Comparison of ENCODE assay signal across 9 mouse cellular contexts in genomic region chr13:22007121-22007510, GRCm38 (mm10). TPM values are rescaled to one million over a fixed set of nuclear protein-coding genes. Genes with fewer than 3 reads are reported as not detected.
A peak's percentile ranks its signal among the peaks of the same experiment; 100 is the strongest.
DNase-seq lines count a peak whose midpoint lies in the region; ATAC-seq lines count a peak whose summit lies in the region.
"Had no signal": no experiment of that assay in that cellular context is flagged by ENCODE, and none has a peak within 500 bp of the region (broad histone marks: within the 10 kb centered on the region; RNA-seq: fewer than 3 reads in every experiment).

No protein-coding gene starts in this region.

- WGBS in lung, embryonic 15.5 days = 5% methylated on average over 18 of the region's 18 CpGs
- 1% methylated on average over 18 of the region's 18 CpGs for WGBS in forebrain, embryonic 12.5 days
- 3% methylated on average over 18 of the region's 18 CpGs for WGBS in limb, embryonic 13.5 days
- 3% methylated on average over 18 of the region's 18 CpGs for WGBS in neural tube, embryonic 15.5 days

- no peak overlapping the region for H3K9ac ChIP-seq in lung, embryonic 15.5 days
- H3K9ac ChIP-seq in forebrain, embryonic 12.5 days = 0 out of 2 replicates have a peak overlapping the region, but pooled peaks have one; percentile 2
- peak overlapping the region; percentile 27; the same call in 1 of the 2 replicates for H3K9ac ChIP-seq in limb, embryonic 13.5 days
- no peak overlapping the region for H3K9ac ChIP-seq in neural tube, embryonic 15.5 days (replicated peaks)

- no peaks in the 10 kb centered on the region for H3K9me3 ChIP-seq in lung, embryonic 15.5 days
- H3K9me3 ChIP-seq in forebrain, embryonic 12.5 days = no peaks in the 10 kb centered on the region
- H3K9me3 ChIP-seq in limb, embryonic 13.5 days = no peaks in the 10 kb centered on the region
- no peaks in the 10 kb centered on the region for H3K9me3 ChIP-seq in neural tube, embryonic 15.5 days (replicated peaks)

- intact Hi-C loops in left cerebral cortex, postnatal 14 days (cut with DNase I) = no loop called here

- no peak overlapping the region for H3K27ac ChIP-seq in lung, embryonic 15.5 days
- no peak overlapping the region for H3K27ac ChIP-seq in forebrain, embryonic 12.5 days
- H3K27ac ChIP-seq in limb, embryonic 13.5 days = no peak overlapping the region
- H3K27ac ChIP-seq in neural tube, embryonic 15.5 days (replicated peaks) = no peak overlapping the region

- peaks cover 23% of the 10 kb centered on the region for H3K4me1 ChIP-seq in lung, embryonic 15.5 days
- peaks cover 18% of the 10 kb centered on the region for H3K4me1 ChIP-seq in forebrain, embryonic 12.5 days
- H3K4me1 ChIP-seq in limb, embryonic 13.5 days = peaks cover 11% of the 10 kb centered on the region
- H3K4me1 ChIP-seq in neural tube, embryonic 15.5 days = peaks cover 17% of the 10 kb centered on the region

- DNase-seq in lung, adult 18-20 months = no peak
- no peak for DNase-seq in testis, postnatal 14 days (ENCODE audit: low spot score)
- no peak for DNase-seq in left cerebral cortex, postnatal 14 days (ENCODE audit: low spot score in 2 of 2)
- DNase-seq in left cerebral cortex, adult 18-20 months (ENCODE audit: low spot score in 2 of 2) = no peak
- DNase-seq: thymus, postnatal 36 days had no signal

- H3K27me3 ChIP-seq in lung, embryonic 15.5 days = peaks cover 84% of the 10 kb centered on the region
- H3K27me3 ChIP-seq in forebrain, embryonic 12.5 days = peaks cover 96% of the 10 kb centered on the region
- H3K27me3 ChIP-seq in limb, embryonic 13.5 days = peaks cover 95% of the 10 kb centered on the region
- peaks cover 95% of the 10 kb centered on the region for H3K27me3 ChIP-seq in neural tube, embryonic 15.5 days (replicated peaks)

- H3K4me3 ChIP-seq in lung, embryonic 15.5 days = peak overlapping the region; percentile 65
- H3K4me3 ChIP-seq in forebrain, embryonic 12.5 days (replicated peaks) = peak overlapping the region; percentile 50
- H3K4me3 ChIP-seq in limb, embryonic 13.5 days = peak overlapping the region; percentile 54
- H3K4me3 ChIP-seq in neural tube, embryonic 15.5 days (replicated peaks) = peak overlapping the region; percentile 36

- no peak for ATAC-seq in lung, embryonic 15.5 days (ENCODE audit: borderline replicate concordance, extremely low read depth, low FRiP score, low TSS enrichment)
- no peak for ATAC-seq in forebrain, embryonic 12.5 days (ENCODE audit: low FRiP score)
- no peak for ATAC-seq in limb, embryonic 13.5 days (ENCODE audit: low FRiP score, low read depth)
- no peak for ATAC-seq in neural tube, embryonic 15.5 days (ENCODE audit: low FRiP score)

- H3K36me3 ChIP-seq in lung, embryonic 15.5 days = no peaks in the 10 kb centered on the region
- no peaks in the 10 kb centered on the region for H3K36me3 ChIP-seq in forebrain, embryonic 12.5 days (replicated peaks)
- H3K36me3 ChIP-seq in limb, embryonic 13.5 days = no peaks in the 10 kb centered on the region
- H3K36me3 ChIP-seq in neural tube, embryonic 15.5 days = no peaks in the 10 kb centered on the region

- peak overlapping the region; percentile 98 for H3K4me2 ChIP-seq in lung, embryonic 15.5 days
- H3K4me2 ChIP-seq in forebrain, embryonic 12.5 days = peak overlapping the region; percentile 91
- H3K4me2 ChIP-seq in limb, embryonic 13.5 days (replicated peaks) = peak overlapping the region; percentile 95
- peak overlapping the region; percentile 64 for H3K4me2 ChIP-seq in neural tube, embryonic 15.5 days

RNA-seq across cellular contexts. Expression of gene Prss16, which starts 2.4 kb away (rescaled TPM):
- polyA plus RNA-seq in lung, embryonic 15.5 days (2015; fragmentation: Nextera tagmentation; extraction: Ambion mirVana) = 11.2 and 36.4 TPM in 2 replicates
- 0.28 TPM in 1 of 2 replicates, not detected in the other for polyA plus RNA-seq in forebrain, embryonic 12.5 days (2016; fragmentation: Nextera tagmentation; extraction: Ambion mirVana)
- 0.98 and 1.1 TPM in 2 replicates for polyA plus RNA-seq in limb, embryonic 13.5 days (2015; fragmentation: Nextera tagmentation; extraction: Ambion mirVana)
- 0.09 and 167 TPM in 2 replicates for polyA plus RNA-seq in neural tube, embryonic 15.5 days (2015; fragmentation: Nextera tagmentation; extraction: Ambion mirVana)
- total RNA-seq in left cerebral cortex, postnatal 14 days (2021) = under 1 TPM in 1 of 2 experiments, not detected in 1; 0.19 TPM
- total RNA-seq in left cerebral cortex, adult 18-20 months (2021) = 1 to 10 TPM in 1 of 2 experiments, under 1 TPM in 1; 0.35 to 1.2 TPM

RNA-seq across cellular contexts. Expression of gene Pom121l2, which starts 26.1 kb away (rescaled TPM):
- 0.09 and 0.32 TPM in 2 replicates for polyA plus RNA-seq in lung, embryonic 15.5 days (2015; fragmentation: Nextera tagmentation; extraction: Ambion mirVana)
- polyA plus RNA-seq in forebrain, embryonic 12.5 days (2016; fragmentation: Nextera tagmentation; extraction: Ambion mirVana) = 0.13 TPM in 1 of 2 replicates, not detected in the other
- 0.37 and 0.38 TPM in 2 replicates for polyA plus RNA-seq in limb, embryonic 13.5 days (2015; fragmentation: Nextera tagmentation; extraction: Ambion mirVana)
- 0.11 TPM in 1 of 2 replicates, not detected in the other for polyA plus RNA-seq in neural tube, embryonic 15.5 days (2015; fragmentation: Nextera tagmentation; extraction: Ambion mirVana)
- total RNA-seq in left cerebral cortex, postnatal 14 days (2021) = under 1 TPM in 1 of 2 experiments, not detected in 1; 0.23 TPM
- not detected for total RNA-seq in left cerebral cortex, adult 18-20 months (2021)

RNA-seq across cellular contexts. Expression of gene Hist1h2ah, which starts 28.3 kb away (rescaled TPM):
- 8.1 and 8.2 TPM in 2 replicates for polyA plus RNA-seq in lung, embryonic 15.5 days (2015; fragmentation: Nextera tagmentation; extraction: Ambion mirVana)
- 7.0 and 22.0 TPM in 2 replicates for polyA plus RNA-seq in forebrain, embryonic 12.5 days (2016; fragmentation: Nextera tagmentation; extraction: Ambion mirVana)
- 8.8 and 11.8 TPM in 2 replicates for polyA plus RNA-seq in limb, embryonic 13.5 days (2015; fragmentation: Nextera tagmentation; extraction: Ambion mirVana)
- polyA plus RNA-seq in neural tube, embryonic 15.5 days (2015; fragmentation: Nextera tagmentation; extraction: Ambion mirVana) = 4.5 TPM in 1 of 2 replicates, not detected in the other
- total RNA-seq in left cerebral cortex, postnatal 14 days (2021) = 10 to 100 TPM; 38.2 to 41.7 TPM
- total RNA-seq in left cerebral cortex, adult 18-20 months (2021) = 10 to 100 TPM; 24.4 to 38.7 TPM

RNA-seq across cellular contexts. Expression of gene Hist1h2bk, which starts 28.6 kb away (rescaled TPM):
- polyA plus RNA-seq in lung, embryonic 15.5 days (2015; fragmentation: Nextera tagmentation; extraction: Ambion mirVana) = 7.0 and 7.4 TPM in 2 replicates
- polyA plus RNA-seq in forebrain, embryonic 12.5 days (2016; fragmentation: Nextera tagmentation; extraction: Ambion mirVana) = 10.0 and 10.5 TPM in 2 replicates
- 14.4 and 16.2 TPM in 2 replicates for polyA plus RNA-seq in limb, embryonic 13.5 days (2015; fragmentation: Nextera tagmentation; extraction: Ambion mirVana)
- polyA plus RNA-seq in neural tube, embryonic 15.5 days (2015; fragmentation: Nextera tagmentation; extraction: Ambion mirVana) = 0.97 and 2.2 TPM in 2 replicates
- total RNA-seq in left cerebral cortex, postnatal 14 days (2021) = 10 to 100 TPM; 21.5 to 26.9 TPM
- 10 to 100 TPM; 14.5 to 16.1 TPM for total RNA-seq in left cerebral cortex, adult 18-20 months (2021)

RNA-seq across cellular contexts. Expression of gene Hist1h4i, which starts 34.0 kb away (rescaled TPM):
- polyA plus RNA-seq in lung, embryonic 15.5 days (2015; fragmentation: Nextera tagmentation; extraction: Ambion mirVana) = 27.2 and 29.1 TPM in 2 replicates
- 44.5 and 46.9 TPM in 2 replicates for polyA plus RNA-seq in forebrain, embryonic 12.5 days (2016; fragmentation: Nextera tagmentation; extraction: Ambion mirVana)
- polyA plus RNA-seq in limb, embryonic 13.5 days (2015; fragmentation: Nextera tagmentation; extraction: Ambion mirVana) = 25.3 and 27.8 TPM in 2 replicates
- polyA plus RNA-seq in neural tube, embryonic 15.5 days (2015; fragmentation: Nextera tagmentation; extraction: Ambion mirVana) = 4.8 and 8.5 TPM in 2 replicates
- total RNA-seq in left cerebral cortex, postnatal 14 days (2021) = 10 to 100 TPM; 50.0 to 57.5 TPM
- total RNA-seq in left cerebral cortex, adult 18-20 months (2021) = 10 to 100 TPM; 71.8 to 81.6 TPM

Comparison
In these comparisons a context has a peak if more than half of its experiments do, and no peak if none do; other contexts are left out.
1. H3K9ac ChIP-seq: peak in forebrain, embryonic 12.5 days (single experiment) and limb, embryonic 13.5 days (single experiment); none in lung, embryonic 15.5 days (single experiment) and neural tube, embryonic 15.5 days (single experiment).
2. Peak in every context shown above with its lines, with median percentiles within 50 percentile points of each other: H3K4me2 ChIP-seq and H3K4me3 ChIP-seq.